In genomic region chr16:38445046-38445445, GRCm38 (mm10) we compare ENCODE assay signal across 19 mouse cellular contexts. TPM values are rescaled to one million over a fixed set of nuclear protein-coding genes. Genes with fewer than 3 reads are reported as not detected.
"Had no signal": no experiment of that assay in that cellular context is flagged by ENCODE, and none has a peak within 500 bp of the region (broad histone marks: within the 10 kb centered on the region; RNA-seq: fewer than 3 reads in every experiment).

No protein-coding gene starts in this region.

- H3K9me3 ChIP-seq: liver, embryonic 13.5 days; neural tube, embryonic 12.5 days; neural tube, embryonic 15.5 days had no signal

- H3K27me3 ChIP-seq: liver, embryonic 13.5 days; neural tube, embryonic 12.5 days; neural tube, embryonic 15.5 days had no signal

- H3K4me3 ChIP-seq: liver, embryonic 13.5 days; neural tube, embryonic 12.5 days; neural tube, embryonic 15.5 days had no signal

- H3K27ac ChIP-seq: liver, embryonic 13.5 days; macrophage; neural tube, embryonic 12.5 days; neural tube, embryonic 15.5 days; stomach, postnatal 0 days had no signal

- ATAC-seq: intestine, embryonic 16.5 days had no signal

- H3K9ac ChIP-seq: liver, embryonic 13.5 days; lung, embryonic 14.5 days; neural tube, embryonic 12.5 days; neural tube, embryonic 15.5 days had no signal

- H3K4me1 ChIP-seq: neural tube, embryonic 12.5 days had no signal

- DNase-seq: kidney, adult 18-20 months; kidney, adult 9 months; kidney, postnatal 14 days; kidney, postnatal 4 days; liver, embryonic 13.5 days; lung, embryonic 14.5 days; lung, postnatal 14 days; midbrain, embryonic 14.5 days; right cerebral cortex, adult 18-20 months; right cerebral cortex, postnatal 14 days; right cerebral cortex, postnatal 4 days; thymus, adult 2 months; thymus, postnatal 14 days had no signal

- H3K4me2 ChIP-seq: liver, embryonic 13.5 days; lung, embryonic 14.5 days; neural tube, embryonic 12.5 days; neural tube, embryonic 15.5 days had no signal

RNA-seq across cellular contexts. Expression of gene Pla1a, which starts 12.1 kb away (rescaled TPM):
- polyA plus RNA-seq: macrophage; stomach, embryonic 14.5 days had no signal
